ENCODE assay signal across 27 mouse cellular contexts in genomic region chr4:87380716-87381115, GRCm38 (mm10).
"Had no signal": no experiment of that assay in that cellular context is flagged by ENCODE, and none has a peak within 500 bp of the region (broad histone marks: within the 10 kb centered on the region; RNA-seq: fewer than 3 reads in every experiment).

No protein-coding gene starts in this region.

- H3K4me2 ChIP-seq: embryonic facial prominence, embryonic 12.5 days; embryonic facial prominence, embryonic 13.5 days; embryonic facial prominence, embryonic 15.5 days; forebrain, embryonic 12.5 days; forebrain, embryonic 13.5 days; forebrain, embryonic 15.5 days had no signal

- DNase-seq: cerebellum, adult 9-10 months; cerebellum, adult 9-11 months; cerebellum, postnatal 10 days; cerebellum, postnatal 14 days; cerebellum, postnatal 25 days; cerebellum, postnatal 36 days; embryo, embryonic 11 days; forebrain, postnatal 0 days; gastrocnemius, adult 2 months; gastrocnemius, postnatal 10 days; gastrocnemius, postnatal 14 days; gastrocnemius, postnatal 25 days; gastrocnemius, postnatal 36 days; heart, adult 18-20 months; heart, adult 2 months had no signal

- H3K27me3 ChIP-seq: embryonic facial prominence, embryonic 12.5 days; embryonic facial prominence, embryonic 15.5 days; forebrain, embryonic 12.5 days; forebrain, embryonic 13.5 days; forebrain, embryonic 15.5 days had no signal

- H3K4me3 ChIP-seq: embryonic facial prominence, embryonic 10.5 days; embryonic facial prominence, embryonic 12.5 days; embryonic facial prominence, embryonic 13.5 days; embryonic facial prominence, embryonic 15.5 days; erythroblast, embryonic 14.5 days; forebrain, embryonic 10.5 days; forebrain, embryonic 12.5 days; forebrain, embryonic 13.5 days; forebrain, embryonic 15.5 days; gastrocnemius, adult 2 months; heart, adult 2 months; heart, embryonic 10.5 days had no signal

- H3K4me1 ChIP-seq: embryonic facial prominence, embryonic 15.5 days; heart, embryonic 10.5 days had no signal

- H3K9me3 ChIP-seq: embryonic facial prominence, embryonic 10.5 days; embryonic facial prominence, embryonic 12.5 days; embryonic facial prominence, embryonic 13.5 days; embryonic facial prominence, embryonic 15.5 days; forebrain, embryonic 10.5 days; forebrain, embryonic 12.5 days; forebrain, embryonic 13.5 days; forebrain, embryonic 15.5 days; heart, embryonic 10.5 days had no signal

- H3K36me3 ChIP-seq: embryonic facial prominence, embryonic 10.5 days; embryonic facial prominence, embryonic 12.5 days; embryonic facial prominence, embryonic 13.5 days; embryonic facial prominence, embryonic 15.5 days; forebrain, embryonic 10.5 days; forebrain, embryonic 12.5 days; forebrain, embryonic 15.5 days; heart, embryonic 10.5 days had no signal

- ATAC-seq: forebrain, embryonic 13.5 days; forebrain, embryonic 14.5 days; forebrain, embryonic 15.5 days; forebrain, embryonic 16.5 days; forebrain, postnatal 0 days had no signal

- H3K27ac ChIP-seq: embryonic facial prominence, embryonic 10.5 days; embryonic facial prominence, embryonic 12.5 days; embryonic facial prominence, embryonic 13.5 days; embryonic facial prominence, embryonic 15.5 days; forebrain, embryonic 10.5 days; forebrain, embryonic 12.5 days; forebrain, embryonic 13.5 days; forebrain, embryonic 15.5 days; gastrocnemius, adult 2 months; heart, adult 2 months; heart, embryonic 10.5 days had no signal

- H3K9ac ChIP-seq: embryonic facial prominence, embryonic 12.5 days; embryonic facial prominence, embryonic 13.5 days; embryonic facial prominence, embryonic 15.5 days; forebrain, embryonic 12.5 days; forebrain, embryonic 13.5 days; forebrain, embryonic 15.5 days; forebrain, postnatal 0 days had no signal
